Mouse (Mus musculus): ENCODE measurements around the gene Crls1. TPM values are rescaled to one million over a fixed set of nuclear protein-coding genes. Genes with fewer than 3 reads are reported as not detected.

Gene Crls1
- polyA plus RNA-seq (2014; fragmentation: Nextera tagmentation; extraction: Ambion mirVana): 21.9 and 25.6 TPM in 2 replicates

DNA sequence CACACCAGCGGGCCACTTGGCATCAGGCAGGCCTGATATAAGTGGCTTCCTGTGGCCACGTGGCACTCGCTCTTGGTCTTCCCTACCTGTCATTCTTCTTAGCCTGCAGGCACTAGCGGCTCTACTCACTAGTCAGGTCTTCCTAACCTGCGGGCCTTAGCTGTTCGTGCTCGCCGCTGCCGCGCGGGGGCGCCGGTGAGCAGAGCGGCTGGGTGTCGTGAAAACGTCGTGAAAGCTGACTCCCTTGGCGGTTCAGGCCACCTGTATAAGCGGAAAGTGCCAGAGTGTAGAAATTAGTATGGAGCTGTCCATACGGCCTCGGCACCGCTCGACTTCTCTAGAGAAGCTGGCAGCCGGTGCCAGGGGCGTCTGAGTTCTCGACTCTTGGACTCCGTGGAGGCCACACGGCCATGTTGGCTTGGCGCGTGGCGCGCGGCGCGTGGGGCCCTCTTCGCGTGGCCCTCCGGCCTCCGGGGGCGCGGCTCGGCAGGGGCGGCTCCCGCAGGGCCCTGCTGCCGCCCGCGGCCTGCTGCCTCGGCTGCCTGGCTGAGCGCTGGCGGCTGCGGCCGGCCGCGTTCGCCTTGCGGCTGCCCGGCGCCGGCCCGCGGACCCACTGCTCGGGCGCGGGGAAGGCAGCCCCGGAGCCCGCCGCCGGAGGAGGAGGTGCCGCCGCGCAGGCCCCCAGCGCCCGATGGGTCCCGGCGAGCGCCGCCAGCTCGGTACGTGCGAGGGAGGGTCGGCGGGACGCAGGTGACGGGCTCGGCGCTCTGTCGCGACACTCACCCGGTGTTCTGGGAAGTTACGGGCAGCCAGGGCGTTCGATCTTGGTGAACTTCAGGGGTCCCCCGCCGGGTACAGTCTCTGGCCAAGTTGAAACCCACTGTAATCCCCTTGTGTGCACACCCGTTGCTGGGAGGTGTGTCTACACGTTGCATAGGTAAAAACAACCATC is at the start of gene Crls1:
Gene Crls1 (plus strand): TSS at position 260 of the 952 bp plus-strand sequence.
- peak within 1 kb of the TSS; percentile 82 for H3K4me2 ChIP-seq (ENCODE audit: low read length)
- H3K9ac ChIP-seq (ENCODE audit: low read length): peak within 1 kb of the TSS; percentile 90
- WGBS: under 1% methylated on average over 89 of the region's 96 CpGs
- H3K9me3 ChIP-seq (ENCODE audit: control insufficient read depth, low read length): no peaks in the 10 kb centered on the region
- H3K27me3 ChIP-seq (ENCODE audit: control insufficient read depth, insufficient read depth, low read length): no peaks in the 10 kb centered on the region
- peak; percentile 88 for ATAC-seq (ENCODE audit: insufficient number of reproducible peaks, insufficient read depth, low FRiP score, low read depth)
- H3K4me3 ChIP-seq (ENCODE audit: control insufficient read depth in 1 of 2, insufficient read depth in 1 of 2, low read depth in 1 of 2, low read length in 2 of 2): peak within 1 kb of the TSS; percentile 92 to 93
- H3K4me1 ChIP-seq (ENCODE audit: control insufficient read depth in 2 of 2, insufficient read depth in 2 of 2, low read length in 2 of 2): peaks cover 4 to 10% of the 10 kb centered on the region in 2 experiments; a peak in 2 of 4 replicates
- H3K27ac ChIP-seq (replicated peaks in 1 of 2; ENCODE audit: control insufficient read depth in 1 of 2, insufficient read depth in 1 of 2, low read depth in 2 of 2, low read length in 2 of 2): peak within 1 kb of the TSS; percentile 72 to 85
- H3K36me3 ChIP-seq (ENCODE audit: control insufficient read depth, insufficient read depth, low read length): peaks cover 26% of the 10 kb centered on the region

DNA sequence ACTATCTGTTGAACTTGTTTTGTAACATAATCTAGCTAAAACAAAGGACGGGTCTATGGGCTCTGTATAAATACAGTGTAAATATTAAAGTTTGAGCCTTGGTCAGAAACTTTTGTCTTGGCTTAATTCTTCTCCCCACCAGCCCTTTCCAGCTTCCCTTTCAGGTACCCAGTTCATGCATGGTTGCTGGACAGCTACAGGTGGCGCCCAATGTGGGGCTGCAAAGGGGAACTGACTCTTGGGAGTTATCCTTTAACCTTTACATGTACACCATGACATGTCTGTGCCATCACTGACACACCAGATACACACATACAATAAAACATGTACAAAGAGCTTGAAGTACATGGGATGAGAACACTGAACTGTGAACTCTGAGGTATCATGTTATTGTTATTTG is 43.5 kb upstream of the Crls1 start:
- H3K9ac ChIP-seq (ENCODE audit: low read length): no peak overlapping the region
- H3K4me1 ChIP-seq (ENCODE audit: control insufficient read depth in 2 of 2, insufficient read depth in 2 of 2, low read length in 2 of 2): no peaks in the 10 kb centered on the region
- H3K27ac ChIP-seq (replicated peaks in 1 of 2; ENCODE audit: control insufficient read depth in 1 of 2, insufficient read depth in 1 of 2, low read depth in 2 of 2, low read length in 2 of 2): no peak overlapping the region
- H3K9me3 ChIP-seq (ENCODE audit: control insufficient read depth, low read length): no peaks in the 10 kb centered on the region
- H3K36me3 ChIP-seq (ENCODE audit: control insufficient read depth, insufficient read depth, low read length): peaks cover 49% of the 10 kb centered on the region
- no peaks in the 10 kb centered on the region for H3K27me3 ChIP-seq (ENCODE audit: control insufficient read depth, insufficient read depth, low read length)
- WGBS: 81% methylated on average over 2 of the region's 2 CpGs
- no peak overlapping the region for H3K4me3 ChIP-seq (ENCODE audit: control insufficient read depth in 1 of 2, insufficient read depth in 1 of 2, low read depth in 1 of 2, low read length in 2 of 2)
- no peak overlapping the region for H3K4me2 ChIP-seq (ENCODE audit: low read length)
- no peak for ATAC-seq (ENCODE audit: insufficient number of reproducible peaks, insufficient read depth, low FRiP score, low read depth)

DNA sequence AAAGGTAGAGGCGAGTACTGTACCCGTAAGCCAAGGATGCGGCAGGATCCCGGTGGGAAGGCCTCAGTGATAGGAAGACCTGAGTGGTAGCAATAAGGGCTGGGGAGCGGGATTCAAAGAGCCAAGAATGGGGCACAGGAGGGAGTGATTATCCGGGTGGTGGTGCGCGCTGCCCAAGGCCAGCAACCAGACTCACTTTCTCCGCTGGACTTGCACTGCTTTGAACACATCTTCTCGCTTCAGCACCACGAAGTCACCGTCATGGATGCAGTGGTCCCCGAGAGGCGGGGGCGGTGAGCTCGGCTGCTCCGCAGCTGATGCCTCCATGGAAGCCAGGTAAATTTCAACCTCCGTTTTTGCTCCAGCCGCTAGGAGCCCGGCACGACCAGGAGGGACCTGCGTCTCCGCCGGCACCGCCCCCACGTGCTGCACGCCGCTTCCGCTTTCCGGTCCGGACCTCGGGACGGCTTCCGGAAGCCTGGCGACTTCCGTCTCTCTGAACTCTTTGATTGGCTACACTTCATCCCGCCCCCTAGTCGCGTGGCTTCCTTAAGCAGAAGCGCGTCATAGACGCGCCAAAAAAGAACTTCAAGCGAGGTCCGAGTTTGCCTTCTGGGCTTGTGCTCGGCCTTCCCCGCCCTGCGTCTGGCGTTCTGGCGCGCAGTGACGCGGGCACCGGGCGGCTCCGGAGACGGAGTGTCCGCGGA is 30.7 kb upstream of the Crls1 start, which contains the start of the genes Trmt6 and Mcm8:
Gene Trmt6 (minus strand): TSS at position 448 of the 707 bp plus-strand sequence.
Gene Mcm8 (plus strand): TSS at position 534 of the 707 bp plus-strand sequence.
- H3K4me2 ChIP-seq (ENCODE audit: low read length): peak within 1 kb of the TSS; percentile 84
- WGBS: under 1% methylated on average over 56 of the region's 59 CpGs
- peaks cover 2 to 13% of the 10 kb centered on the region in 2 experiments for H3K4me1 ChIP-seq (ENCODE audit: control insufficient read depth in 2 of 2, insufficient read depth in 2 of 2, low read length in 2 of 2)
- H3K4me3 ChIP-seq (ENCODE audit: control insufficient read depth in 1 of 2, insufficient read depth in 1 of 2, low read depth in 1 of 2, low read length in 2 of 2): peak within 1 kb of the TSS; percentile 61 to 86
- H3K9ac ChIP-seq (ENCODE audit: low read length): peak within 1 kb of the TSS; percentile 88
- H3K27me3 ChIP-seq (ENCODE audit: control insufficient read depth, insufficient read depth, low read length): no peaks in the 10 kb centered on the region
- peaks cover 24% of the 10 kb centered on the region for H3K36me3 ChIP-seq (ENCODE audit: control insufficient read depth, insufficient read depth, low read length)
- peak within 1 kb of the TSS; percentile 44 to 82 for H3K27ac ChIP-seq (replicated peaks in 1 of 2; ENCODE audit: control insufficient read depth in 1 of 2, insufficient read depth in 1 of 2, low read depth in 2 of 2, low read length in 2 of 2)
- no peaks in the 10 kb centered on the region for H3K9me3 ChIP-seq (ENCODE audit: control insufficient read depth, low read length)
- ATAC-seq (ENCODE audit: insufficient number of reproducible peaks, insufficient read depth, low FRiP score, low read depth): peak; percentile 98

DNA sequence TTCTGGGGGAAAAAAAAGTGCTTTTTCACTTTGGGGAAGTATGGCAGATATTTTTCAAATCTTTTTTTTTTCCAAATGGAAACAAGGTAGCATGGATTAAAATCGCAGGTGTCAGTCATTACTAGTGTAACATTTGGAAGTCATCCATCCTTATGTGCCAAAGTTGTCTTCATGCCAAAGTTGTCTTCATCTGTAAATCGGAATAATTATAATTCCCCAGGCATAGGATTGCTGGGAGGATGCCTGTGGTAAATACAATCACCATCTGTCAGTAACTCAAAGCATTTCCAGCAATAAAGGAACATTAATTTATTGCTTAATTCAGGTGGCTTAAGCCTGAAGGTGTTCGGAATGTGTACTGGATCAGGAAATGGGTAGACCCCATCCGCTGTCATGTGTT is 5.4 kb upstream of the Crls1 start:
- Histone ChIP-seq H3K9ac (ENCODE audit: low read length) (no peak overlapping the region), H3K4me3 (ENCODE audit: control insufficient read depth in 1 of 2, insufficient read depth in 1 of 2, low read depth in 1 of 2, low read length in 2 of 2) (no peak overlapping the region), H3K36me3 (ENCODE audit: control insufficient read depth, insufficient read depth, low read length) (peaks cover 20% of the 10 kb centered on the region), H3K4me2 (ENCODE audit: low read length) (no peak overlapping the region), H3K9me3 (ENCODE audit: control insufficient read depth, low read length) (no peaks in the 10 kb centered on the region), H3K27me3 (ENCODE audit: control insufficient read depth, insufficient read depth, low read length) (no peaks in the 10 kb centered on the region), H3K27ac (replicated peaks in 1 of 2; ENCODE audit: control insufficient read depth in 1 of 2, insufficient read depth in 1 of 2, low read depth in 2 of 2, low read length in 2 of 2) (no peak overlapping the region), H3K4me1 (ENCODE audit: control insufficient read depth in 2 of 2, insufficient read depth in 2 of 2, low read length in 2 of 2) (no peaks in the 10 kb centered on the region)
- 88% methylated on average over 4 of the region's 4 CpGs for WGBS
- no peak for ATAC-seq (ENCODE audit: insufficient number of reproducible peaks, insufficient read depth, low FRiP score, low read depth)

DNA sequence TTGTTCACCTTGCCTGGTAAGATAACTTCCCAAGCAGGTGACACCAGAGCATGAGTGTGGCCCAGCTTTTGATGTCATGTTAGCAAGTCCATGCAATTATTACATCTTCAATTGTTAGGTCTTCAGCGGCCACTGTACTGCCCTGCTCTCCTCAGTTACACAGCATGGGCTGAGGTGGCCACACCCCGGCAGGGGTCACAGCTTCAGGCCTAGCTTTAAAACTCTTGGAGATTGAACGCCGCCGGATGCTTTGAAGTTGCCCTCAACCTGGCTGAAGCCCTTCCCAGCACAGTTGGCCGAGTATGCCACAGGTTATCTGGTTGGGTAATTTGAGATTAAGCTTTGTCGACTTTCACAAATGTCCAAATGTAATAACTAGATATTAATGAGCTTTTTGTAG is 1.1 kb downstream of the Crls1 start:
- Histone ChIP-seq H3K4me2 (ENCODE audit: low read length) (peak overlapping the region; percentile 82), H3K9ac (ENCODE audit: low read length) (peak overlapping the region; percentile 90), H3K27ac (replicated peaks in 1 of 2; ENCODE audit: control insufficient read depth in 1 of 2, insufficient read depth in 1 of 2, low read depth in 2 of 2, low read length in 2 of 2) (no peak overlapping the region), H3K27me3 (ENCODE audit: control insufficient read depth, insufficient read depth, low read length) (no peaks in the 10 kb centered on the region), H3K4me1 (ENCODE audit: control insufficient read depth in 2 of 2, insufficient read depth in 2 of 2, low read length in 2 of 2) (peaks cover 4 to 10% of the 10 kb centered on the region in 2 experiments; a peak in 2 of 4 replicates), H3K4me3 (ENCODE audit: control insufficient read depth in 1 of 2, insufficient read depth in 1 of 2, low read depth in 1 of 2, low read length in 2 of 2) (peak overlapping the region; percentile 92 to 93; a peak in 3 of 4 replicates), H3K36me3 (ENCODE audit: control insufficient read depth, insufficient read depth, low read length) (peaks cover 33% of the 10 kb centered on the region), H3K9me3 (ENCODE audit: control insufficient read depth, low read length) (no peaks in the 10 kb centered on the region)
- 41% methylated on average over 7 of the region's 7 CpGs for WGBS
- no peak for ATAC-seq (ENCODE audit: insufficient number of reproducible peaks, insufficient read depth, low FRiP score, low read depth)

DNA sequence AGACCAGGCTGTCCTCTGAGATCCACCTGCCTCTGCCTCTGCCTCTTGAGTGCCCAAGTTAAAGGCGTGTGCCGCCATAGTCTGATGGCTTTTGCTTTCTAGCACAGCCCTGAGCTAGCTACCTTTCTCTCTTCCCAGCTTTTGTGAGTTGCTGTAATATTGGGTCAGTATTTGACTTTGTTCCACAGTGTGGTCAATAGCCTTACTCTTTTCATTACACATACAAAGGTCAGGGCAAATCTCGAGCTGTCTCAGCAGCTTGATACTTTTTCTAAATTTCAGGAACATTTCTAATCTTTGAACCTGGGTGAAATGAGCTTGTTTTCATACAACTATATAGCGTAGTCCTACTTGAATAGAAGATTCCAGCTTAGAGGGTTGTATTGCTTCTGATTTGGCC is 1.9 kb downstream of the Crls1 start:
- Histone ChIP-seq H3K4me2 (ENCODE audit: low read length) (no peak overlapping the region), H3K27ac (replicated peaks in 1 of 2; ENCODE audit: control insufficient read depth in 1 of 2, insufficient read depth in 1 of 2, low read depth in 2 of 2, low read length in 2 of 2) (no peak overlapping the region), H3K4me1 (ENCODE audit: control insufficient read depth in 2 of 2, insufficient read depth in 2 of 2, low read length in 2 of 2) (peaks cover 4 to 10% of the 10 kb centered on the region in 2 experiments; a peak in 2 of 4 replicates), H3K9me3 (ENCODE audit: control insufficient read depth, low read length) (no peaks in the 10 kb centered on the region), H3K4me3 (ENCODE audit: control insufficient read depth in 1 of 2, insufficient read depth in 1 of 2, low read depth in 1 of 2, low read length in 2 of 2) (no peak overlapping the region), H3K9ac (ENCODE audit: low read length) (no peak overlapping the region), H3K27me3 (ENCODE audit: control insufficient read depth, insufficient read depth, low read length) (no peaks in the 10 kb centered on the region), H3K36me3 (ENCODE audit: control insufficient read depth, insufficient read depth, low read length) (peaks cover 25% of the 10 kb centered on the region; the same call in 1 of the 2 replicates)
- no peak for ATAC-seq (ENCODE audit: insufficient number of reproducible peaks, insufficient read depth, low FRiP score, low read depth)
- 91% methylated on average over 4 of the region's 4 CpGs for WGBS

DNA sequence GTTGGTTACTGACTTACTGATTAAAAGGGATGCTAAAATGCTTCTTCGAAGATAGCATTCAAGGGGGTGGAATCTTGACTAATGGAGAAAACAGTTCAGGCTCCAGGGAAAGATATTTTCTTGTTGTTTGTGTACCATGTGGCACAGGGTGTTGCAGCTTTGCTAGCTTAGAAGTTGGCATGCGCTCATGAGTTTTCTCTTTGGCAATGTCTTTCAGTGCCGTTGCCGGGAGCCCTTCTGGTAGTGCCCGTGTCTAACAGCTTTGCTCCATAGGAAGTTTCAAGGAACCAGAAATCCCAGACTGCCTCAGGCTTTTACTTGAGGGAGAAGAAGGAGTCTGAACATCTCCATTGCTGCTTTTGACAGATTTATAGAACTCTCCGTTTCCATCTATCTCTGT is 2.7 kb downstream of the Crls1 start:
- Histone ChIP-seq H3K36me3 (ENCODE audit: control insufficient read depth, insufficient read depth, low read length) (peaks cover 25% of the 10 kb centered on the region; the same call in 1 of the 2 replicates), H3K9ac (ENCODE audit: low read length) (no peak overlapping the region), H3K9me3 (ENCODE audit: control insufficient read depth, low read length) (no peaks in the 10 kb centered on the region), H3K27me3 (ENCODE audit: control insufficient read depth, insufficient read depth, low read length) (no peaks in the 10 kb centered on the region), H3K4me3 (ENCODE audit: control insufficient read depth in 1 of 2, insufficient read depth in 1 of 2, low read depth in 1 of 2, low read length in 2 of 2) (no peak overlapping the region), H3K4me1 (ENCODE audit: control insufficient read depth in 2 of 2, insufficient read depth in 2 of 2, low read length in 2 of 2) (peaks cover 4 to 10% of the 10 kb centered on the region in 2 experiments; a peak in 2 of 4 replicates), H3K27ac (replicated peaks in 1 of 2; ENCODE audit: control insufficient read depth in 1 of 2, insufficient read depth in 1 of 2, low read depth in 2 of 2, low read length in 2 of 2) (no peak overlapping the region), H3K4me2 (ENCODE audit: low read length) (no peak overlapping the region)
- no peak for ATAC-seq (ENCODE audit: insufficient number of reproducible peaks, insufficient read depth, low FRiP score, low read depth)
- WGBS: 91% methylated on average over 6 of the region's 6 CpGs

Data from heart, embryonic 14.5 days (tissue).